Mouse (Mus musculus) heart, adult 2 months (tissue): ENCODE results near the gene Kif1c.

Experiments
- CTCF ChIP-seq: fragments of 200-600 bp; IDR thresholded peaks from 2 replicates; pipeline ENCODE4 v1.8.1; 2022; ENCODE audit warnings: antibody characterized with exemption, mild to moderate bottlenecking, moderate library complexity
- EP300 ChIP-seq: fragments of 200-500 bp; IDR thresholded peaks from 2 replicates; pipeline ENCODE4 v1.6.1; 2011; ENCODE audit warnings: low read depth, low read length, control low read depth; ENCODE audit not compliant: insufficient read depth

DNA sequence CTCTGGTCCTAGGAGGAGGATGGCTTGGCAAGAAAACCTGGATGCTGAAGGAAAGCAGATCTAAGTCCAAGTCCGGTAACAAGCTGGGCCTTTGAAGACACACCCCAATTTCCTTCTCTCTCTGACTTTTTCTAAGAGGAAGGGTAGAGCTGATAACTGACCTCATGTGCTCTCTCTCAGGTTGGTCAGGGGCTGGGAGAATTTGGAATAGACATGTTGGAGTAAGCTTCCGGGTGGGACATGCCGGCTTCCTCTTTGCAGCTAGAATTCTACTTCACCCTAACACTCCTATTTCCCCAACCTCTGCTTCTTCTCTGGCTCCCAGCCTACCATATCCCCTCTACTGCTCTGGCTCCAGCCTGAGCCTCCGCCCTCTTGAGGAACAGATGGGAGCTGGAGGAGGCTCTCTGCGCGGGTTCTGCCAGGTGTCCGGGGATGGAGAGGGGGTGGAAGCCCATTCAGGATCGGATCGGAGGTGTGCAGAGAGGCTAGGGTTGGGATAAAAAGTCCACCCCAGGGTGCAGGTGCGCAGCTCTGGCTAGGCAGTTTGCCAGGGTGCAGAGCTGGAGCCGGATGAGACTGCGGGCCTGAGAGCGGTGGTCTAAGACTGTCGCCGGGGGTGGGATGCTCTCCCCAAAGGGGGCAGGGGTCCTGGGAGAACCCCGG lies 13.3 kb upstream of the Kif1c start:
- no peak for TF ChIP-seq CTCF
- TF ChIP-seq EP300 = no peak
